Mouse (Mus musculus) spleen, adult 2 months (tissue): Measurements from ENCODE around the gene Il6ra.

Source experiments
- CTCF ChIP-seq: fragments of 200-500 bp; IDR thresholded peaks from 2 replicates; pipeline ENCODE4 v1.5.1; 2011; ENCODE audit warnings: mild to moderate bottlenecking, inconsistent platforms; ENCODE audit not compliant: insufficient read depth, insufficient read length, insufficient replicate concordance; ENCODE audit errors: extremely low read depth
- POLR2A ChIP-seq: fragments of 200-500 bp; IDR thresholded peaks from 2 replicates; pipeline ENCODE4 v1.6.1; 2011; ENCODE audit warnings: low read depth, low read length, inconsistent platforms

DNA sequence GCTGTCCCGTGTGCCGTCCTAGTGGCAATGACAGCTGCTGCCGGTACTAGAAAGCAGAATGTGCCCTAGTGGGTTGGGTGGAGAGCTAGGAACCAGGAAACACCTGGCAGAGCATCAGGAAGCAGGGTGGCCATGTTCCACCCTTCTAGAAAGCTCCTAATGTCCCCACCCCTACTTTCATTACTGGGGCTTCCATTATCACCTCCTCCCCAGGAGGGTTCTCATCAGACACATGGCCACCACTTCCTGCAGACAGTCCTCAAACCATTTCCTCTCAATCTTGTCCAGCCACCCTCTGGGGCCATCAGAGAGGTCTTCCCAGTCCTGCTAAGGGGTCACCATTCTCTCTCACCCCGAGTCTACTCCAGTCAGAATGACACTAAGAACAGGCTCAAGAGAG lies 48.4 kb upstream of the Il6ra start:
- TF ChIP-seq POLR2A (no peak), CTCF (no peak)
